Mouse (Mus musculus) stomach, postnatal 0 days (tissue): ENCODE data around the gene Sik3.

Experiments
- CTCF ChIP-seq: IDR thresholded peaks from 2 replicates; pipeline ENCODE4 v1.5.1; 2016; ENCODE audit warnings: antibody characterized with exemption, low read depth, mild to moderate bottlenecking, moderate library complexity
- EP300 ChIP-seq: optimal IDR thresholded peaks from 2 replicates; pipeline ENCODE3; 2016; ENCODE audit warnings: antibody characterized with exemption

DNA sequence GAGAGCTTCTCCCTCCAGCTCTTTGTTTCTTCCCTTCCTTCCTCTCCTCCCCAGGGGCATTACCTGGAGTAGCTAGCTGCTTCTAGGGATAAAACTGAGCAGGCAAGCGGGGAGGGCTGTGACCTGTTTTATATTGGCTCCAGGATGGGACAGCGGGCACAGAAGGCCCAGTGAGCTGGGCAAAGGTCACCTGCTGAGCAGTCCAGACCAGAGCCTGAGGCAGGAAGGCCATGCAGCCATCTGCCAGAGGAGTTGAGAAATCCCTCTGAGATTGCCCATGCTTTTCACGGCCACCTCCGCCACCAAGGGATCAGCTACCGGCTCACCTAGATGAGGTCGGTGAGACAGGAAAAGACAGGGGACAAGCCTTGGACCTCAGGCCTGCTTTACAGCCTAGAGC is 222.6 kb downstream of the Sik3 start:
- TF ChIP-seq CTCF (no peak), EP300 (no peak)
